ENCODE assay signal across 8 mouse cellular contexts in the genomic region with DNA sequence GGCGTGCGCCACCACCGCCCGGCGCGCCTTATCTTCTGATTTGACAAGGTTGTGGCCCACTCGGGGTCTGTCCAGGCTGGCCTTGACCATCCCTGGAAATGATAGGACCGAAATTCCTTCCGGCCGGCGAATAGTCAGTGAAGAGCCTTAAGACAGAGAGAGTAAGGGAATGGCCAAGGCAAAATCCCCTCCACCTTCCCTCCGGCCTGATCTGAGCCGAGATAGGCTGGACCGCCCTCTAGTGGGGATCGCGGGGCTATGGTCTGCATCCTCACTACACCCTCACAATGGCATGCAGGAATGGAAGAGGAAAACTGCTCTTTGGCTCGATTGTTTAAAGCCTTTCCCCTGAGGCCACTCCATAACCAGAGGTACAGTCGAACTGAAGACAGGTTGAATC. TPM values are rescaled to one million over a fixed set of nuclear protein-coding genes. Genes with fewer than 3 reads are reported as not detected.
DNase-seq lines count a peak whose midpoint lies in the region; ATAC-seq lines count a peak whose summit lies in the region.

No protein-coding gene starts in this region.

- intact Hi-C loops in left cerebral cortex, postnatal 25 days (cut with DNase I) = loop anchor here (1.0 to 5.0 kb wide), 2 partner anchors 22 to 84 kb away; no protein-coding TSS in a partner anchor

- ATAC-seq in common myeloid progenitor, adult 5-6 weeks (replicated peaks; ENCODE audit: low read depth, poor library complexity, severe bottlenecking) = 0 out of 2 replicates have a peak, but pooled peaks have one; percentile 12
- ATAC-seq in megakaryocyte-erythroid progenitor cell, adult 5-6 weeks (replicated peaks; ENCODE audit: low FRiP score, low TSS enrichment, poor library complexity, severe bottlenecking) = 0 out of 2 replicates have a peak, but pooled peaks have one; percentile 24

- peak; percentile 67 for DNase-seq in WW6 (ENCODE audit: low read depth, low spot score)
- DNase-seq in gastrocnemius, postnatal 10 days = peak; percentile 82
- DNase-seq in induced T-regulatory cell, adult 2 months (ENCODE audit: low read depth) = peak; percentile 85
- DNase-seq in left cerebral cortex, postnatal 25 days (ENCODE audit: low spot score in 2 of 2) = peak; percentile 73 to 81
- peak; percentile 79 for DNase-seq in right cerebral cortex, postnatal 4 days
- no peak for DNase-seq in c-Kit-positive CD71-positive TER-119-positive erythroid progenitor cells, embryonic 14.5 days (ENCODE audit: low spot score)

RNA-seq across cellular contexts. Expression of a gene that starts 0.7 kb away (rescaled TPM):
- total RNA-seq in common myeloid progenitor, adult 5-6 weeks (2017) = 38.5 and 45.8 TPM in 2 replicates
- total RNA-seq in gastrocnemius, postnatal 10 days (2021) = 10 to 100 TPM in 1 of 2 experiments, 1 to 10 TPM in 1; 8.8 to 14.0 TPM
- total RNA-seq in left cerebral cortex, postnatal 25 days (2021) = 1 to 10 TPM; 3.9 to 4.0 TPM
- 23.1 and 29.7 TPM in 2 replicates for total RNA-seq in megakaryocyte-erythroid progenitor cell, adult 5-6 weeks (2014; fragmentation: Nextera tagmentation)
- 28.6 and 47.3 TPM in 2 replicates for total RNA-seq in megakaryocyte-erythroid progenitor cell, adult 5-6 weeks (2017)

RNA-seq across cellular contexts. Expression of a gene that starts 3.5 kb away (rescaled TPM):
- total RNA-seq in common myeloid progenitor, adult 5-6 weeks (2017) = not detected in 2 replicates
- total RNA-seq in gastrocnemius, postnatal 10 days (2021) = under 1 TPM; 0.47 to 0.59 TPM
- total RNA-seq in left cerebral cortex, postnatal 25 days (2021) = not detected
- not detected in 2 replicates for total RNA-seq in megakaryocyte-erythroid progenitor cell, adult 5-6 weeks (2014; fragmentation: Nextera tagmentation)
- 0.42 TPM in 1 of 2 replicates, not detected in the other for total RNA-seq in megakaryocyte-erythroid progenitor cell, adult 5-6 weeks (2017)

RNA-seq across cellular contexts. Expression of a gene that starts 5.9 kb away (rescaled TPM):
- total RNA-seq in common myeloid progenitor, adult 5-6 weeks (2017) = 0.18 TPM in 1 of 2 replicates, not detected in the other
- 1 to 10 TPM in 1 of 2 experiments, under 1 TPM in 1; 0.54 to 1.0 TPM for total RNA-seq in gastrocnemius, postnatal 10 days (2021)
- total RNA-seq in left cerebral cortex, postnatal 25 days (2021) = 1 to 10 TPM; 1.5 to 1.9 TPM
- total RNA-seq in megakaryocyte-erythroid progenitor cell, adult 5-6 weeks (2014; fragmentation: Nextera tagmentation) = 0.37 TPM in 1 of 2 replicates, not detected in the other
- 0.88 TPM in 1 of 2 replicates, not detected in the other for total RNA-seq in megakaryocyte-erythroid progenitor cell, adult 5-6 weeks (2017)

RNA-seq across cellular contexts. Expression of a gene that starts 9.8 kb away (rescaled TPM):
- not detected in 2 replicates for total RNA-seq in common myeloid progenitor, adult 5-6 weeks (2017)
- total RNA-seq in gastrocnemius, postnatal 10 days (2021) = not detected
- 1 to 10 TPM; 3.7 to 4.4 TPM for total RNA-seq in left cerebral cortex, postnatal 25 days (2021)
- total RNA-seq in megakaryocyte-erythroid progenitor cell, adult 5-6 weeks (2014; fragmentation: Nextera tagmentation) = not detected in 2 replicates
- not detected in 2 replicates for total RNA-seq in megakaryocyte-erythroid progenitor cell, adult 5-6 weeks (2017)

RNA-seq across cellular contexts. Expression of a gene that starts 11.1 kb away (rescaled TPM):
- 42.5 and 52.7 TPM in 2 replicates for total RNA-seq in common myeloid progenitor, adult 5-6 weeks (2017)
- total RNA-seq in gastrocnemius, postnatal 10 days (2021) = 1 to 10 TPM; 4.4 to 6.5 TPM
- total RNA-seq in left cerebral cortex, postnatal 25 days (2021) = 1 to 10 TPM; 3.1 to 4.6 TPM
- total RNA-seq in megakaryocyte-erythroid progenitor cell, adult 5-6 weeks (2014; fragmentation: Nextera tagmentation) = 111 and 114 TPM in 2 replicates
- 17.7 and 30.3 TPM in 2 replicates for total RNA-seq in megakaryocyte-erythroid progenitor cell, adult 5-6 weeks (2017)
